Mouse (Mus musculus) forelimb bud, embryonic 11.5 days (tissue): ENCODE results near the gene Olfr412.

Source experiments
- DNase-seq: peaks from one replicate; pipeline ENCODE4 v3.0.0-alpha.2; 2012; ENCODE audit warnings: low read depth, low spot score

Gene Olfr412

GRCm38 (mm10) chr11:74361769-74362168 is at the start of gene Olfr412:
TSS of gene Olfr412 (plus strand) at chr11:74362069.
- no peak for DNase-seq

- DNase-seq, result no peak
Observed at GRCm38 (mm10) chr11:74326044-74326443, 35.8 kb upstream of the Olfr412 start.

- DNase-seq, result no peak
Observed at GRCm38 (mm10) chr11:74328781-74329180, 33.1 kb upstream of the Olfr412 start.

GRCm38 (mm10) chr11:74337931-74338330 is 23.9 kb upstream of the Olfr412 start, which contains the start of gene Olfr410:
TSS of gene Olfr410 (minus strand) at chr11:74338031.
- DNase-seq, result no peak

- no peak for DNase-seq
Observed at GRCm38 (mm10) chr11:74352550-74352949, 9.3 kb upstream of the Olfr412 start, which contains the start of gene Olfr411. TSS of gene Olfr411 (minus strand) at chr11:74352650.

- DNase-seq, result peak; percentile 81
Observed at GRCm38 (mm10) chr11:74371393-74372100, 9.7 kb downstream of the Olfr412 start.

GRCm38 (mm10) chr11:74376847-74377246 is 15.0 kb downstream of the Olfr412 start:
- DNase-seq, result peak; percentile 57

- DNase-seq, result no peak
Observed at GRCm38 (mm10) chr11:74379166-74379873, 17.5 kb downstream of the Olfr412 start.

GRCm38 (mm10) chr11:74385674-74386073 is 23.8 kb downstream of the Olfr412 start:
- no peak for DNase-seq

- no peak for DNase-seq
Observed at GRCm38 (mm10) chr11:74387203-74387602, 25.3 kb downstream of the Olfr412 start.

- no peak for DNase-seq
Observed at GRCm38 (mm10) chr11:74391899-74392298, 30.0 kb downstream of the Olfr412 start.

GRCm38 (mm10) chr11:74392903-74393302 is 31.0 kb downstream of the Olfr412 start:
- no peak for DNase-seq

GRCm38 (mm10) chr11:74393489-74393888 is 31.6 kb downstream of the Olfr412 start:
- no peak for DNase-seq

- DNase-seq, result no peak
Observed at GRCm38 (mm10) chr11:74395583-74395982, 33.7 kb downstream of the Olfr412 start.

- peak; percentile 8 for DNase-seq
Observed at GRCm38 (mm10) chr11:74402126-74402525, 40.3 kb downstream of the Olfr412 start.

GRCm38 (mm10) chr11:74404216-74404615 is 42.3 kb downstream of the Olfr412 start:
- no peak for DNase-seq

- no peak for DNase-seq
Observed at GRCm38 (mm10) chr11:74405201-74405600, 43.3 kb downstream of the Olfr412 start.

- DNase-seq, result peak; percentile 27
Observed at GRCm38 (mm10) chr11:74408587-74409446, 46.9 kb downstream of the Olfr412 start.

- DNase-seq, result no peak
Observed at GRCm38 (mm10) chr11:74409447-74409754, 47.5 kb downstream of the Olfr412 start.

GRCm38 (mm10) chr11:74409757-74410174 is 47.9 kb downstream of the Olfr412 start:
- DNase-seq, result no peak

- DNase-seq, result no peak
Observed at GRCm38 (mm10) chr11:74411943-74412342, 50.1 kb downstream of the Olfr412 start.

- no peak for DNase-seq
Observed at GRCm38 (mm10) chr11:74412462-74412861, 50.6 kb downstream of the Olfr412 start.
